Mouse (Mus musculus): Measurements from ENCODE around the gene Hmg20b. TPM values are rescaled to one million over a fixed set of nuclear protein-coding genes. Genes with fewer than 3 reads are reported as not detected.

Hmg20b gene
- total and polyA plus RNA-seq, 3 experiments: 7.9 to 39.6 (median 18.7) TPM

- Histone ChIP-seq H3K79me2 (replicated peaks; ENCODE audit: control insufficient read depth, extremely low read depth, insufficient read depth, poor library complexity, severe bottlenecking) (peaks cover 34% of the 10 kb centered on the region), H3K9ac (ENCODE audit: insufficient read depth, low read depth) (no peak overlapping the region), H3K4me2 (ENCODE audit: insufficient read depth, low read depth, poor library complexity, severe bottlenecking) (no peak overlapping the region; the same call in 1 of the 2 replicates), H3K36me3 (replicated peaks in 1 of 2; ENCODE audit: control insufficient read depth in 1 of 2, insufficient read depth in 1 of 2, low read length in 1 of 2) (peaks cover 31 to 45% of the 10 kb centered on the region in 2 experiments), H3K27me3 (replicated peaks) (no peaks in the 10 kb centered on the region), H3K27ac (ENCODE audit: insufficient read depth, low read depth) (peak overlapping the region; percentile 17; the same call in 1 of the 2 replicates), H3K4me3 (replicated peaks in 1 of 3; ENCODE audit: low read depth in 2 of 3, low read length in 2 of 3, poor library complexity in 1 of 3) (peak overlapping the region in 1 of 3 experiments; percentile 14), H3K9me3 (replicated peaks; ENCODE audit: low read length) (no peaks in the 10 kb centered on the region), H3K4me1 (ENCODE audit: control insufficient read depth in 1 of 2, insufficient read depth in 2 of 2) (peaks cover 55 to 93% of the 10 kb centered on the region in 2 experiments)
- TF ChIP-seq SMC3 (IDR thresholded peaks at IDR 0.05; ENCODE audit: low read depth, low read length) (no peak), PAX5 (IDR thresholded peaks at IDR 0.05; ENCODE audit: low read length) (no peak), USF1 (IDR thresholded peaks at IDR 0.05; ENCODE audit: low read depth, low read length) (no peak), MEF2A (IDR thresholded peaks at IDR 0.05; ENCODE audit: borderline replicate concordance, low read depth, low read length) (no peak)
- DNase-seq (ENCODE audit: extremely low read depth): no peak
- dilution Hi-C loops (cut with MboI; ENCODE audit: extremely low pct_ligation_motif_present, extremely low pct_unique_long_range_greater_than_20kb, low sequenced_read_pairs): no loop called here
- in situ Hi-C loops (cut with MboI; ENCODE audit: low pct_ligation_motif_present, low pct_unique_long_range_greater_than_20kb, low sequenced_read_pairs): no loop called here
These were observed 47.0 kb downstream of the Hmg20b start for GRCm38 (mm10) chr10:81303258-81303657.

- Histone ChIP-seq H3K27me3 (replicated peaks) (no peaks in the 10 kb centered on the region), H3K4me1 (ENCODE audit: control insufficient read depth in 1 of 2, insufficient read depth in 2 of 2) (peaks cover 59 to 93% of the 10 kb centered on the region in 2 experiments), H3K27ac (ENCODE audit: insufficient read depth, low read depth) (peak overlapping the region; percentile 17; the same call in 1 of the 2 replicates), H3K9me3 (replicated peaks; ENCODE audit: low read length) (no peaks in the 10 kb centered on the region), H3K9ac (ENCODE audit: insufficient read depth, low read depth) (no peak overlapping the region), H3K4me2 (ENCODE audit: insufficient read depth, low read depth, poor library complexity, severe bottlenecking) (no peak overlapping the region; the same call in 1 of the 2 replicates), H3K4me3 (replicated peaks in 1 of 3; ENCODE audit: low read depth in 2 of 3, low read length in 2 of 3, poor library complexity in 1 of 3) (no peak overlapping the region), H3K79me2 (replicated peaks; ENCODE audit: control insufficient read depth, extremely low read depth, insufficient read depth, poor library complexity, severe bottlenecking) (peaks cover 37% of the 10 kb centered on the region), H3K36me3 (replicated peaks in 1 of 2; ENCODE audit: control insufficient read depth in 1 of 2, insufficient read depth in 1 of 2, low read length in 1 of 2) (peaks cover 27 to 41% of the 10 kb centered on the region in 2 experiments)
- TF ChIP-seq MEF2A (IDR thresholded peaks at IDR 0.05; ENCODE audit: borderline replicate concordance, low read depth, low read length) (0 out of 2 replicates have a peak, but pooled peaks have one; percentile 23), KAT2A (IDR thresholded peaks at IDR 0.05; ENCODE audit: insufficient replicate concordance, low read length) (no peak), ZKSCAN1 (IDR thresholded peaks at IDR 0.05; ENCODE audit: borderline replicate concordance, low read depth, low read length) (no peak), POLR2A (IDR thresholded peaks at IDR 0.05; ENCODE audit: low read depth, low read length) (no peak), CHD1 (IDR thresholded peaks at IDR 0.05; ENCODE audit: low read depth, low read length) (no peak)
- DNase-seq (ENCODE audit: extremely low read depth): no peak
- dilution Hi-C loops (cut with MboI; ENCODE audit: extremely low pct_ligation_motif_present, extremely low pct_unique_long_range_greater_than_20kb, low sequenced_read_pairs) (no loop called here), in situ Hi-C loops (cut with MboI; ENCODE audit: low pct_ligation_motif_present, low pct_unique_long_range_greater_than_20kb, low sequenced_read_pairs) (no loop called here)
These were observed 47.5 kb downstream of the Hmg20b start for GRCm38 (mm10) chr10:81302781-81303218.

GRCm38 (mm10) chr10:81302288-81302687 is 48.0 kb downstream of the Hmg20b start:
- Histone ChIP-seq H3K27ac (ENCODE audit: insufficient read depth, low read depth) (no peak overlapping the region), H3K27me3 (replicated peaks) (no peaks in the 10 kb centered on the region), H3K4me2 (ENCODE audit: insufficient read depth, low read depth, poor library complexity, severe bottlenecking) (no peak overlapping the region), H3K9me3 (replicated peaks; ENCODE audit: low read length) (no peaks in the 10 kb centered on the region), H3K9ac (ENCODE audit: insufficient read depth, low read depth) (no peak overlapping the region), H3K4me1 (ENCODE audit: control insufficient read depth in 1 of 2, insufficient read depth in 2 of 2) (peaks cover 64 to 97% of the 10 kb centered on the region in 2 experiments), H3K79me2 (replicated peaks; ENCODE audit: control insufficient read depth, extremely low read depth, insufficient read depth, poor library complexity, severe bottlenecking) (peaks cover 42% of the 10 kb centered on the region), H3K4me3 (replicated peaks in 1 of 3; ENCODE audit: low read depth in 2 of 3, low read length in 2 of 3, poor library complexity in 1 of 3) (no peak overlapping the region), H3K36me3 (replicated peaks in 1 of 2; ENCODE audit: control insufficient read depth in 1 of 2, insufficient read depth in 1 of 2, low read length in 1 of 2) (peaks cover 22 to 36% of the 10 kb centered on the region in 2 experiments)
- TF ChIP-seq GABPA (IDR thresholded peaks at IDR 0.05; ENCODE audit: insufficient replicate concordance, low read depth, low read length): no peak
- no peak for TF ChIP-seq ZC3H11A (IDR thresholded peaks at IDR 0.05; ENCODE audit: low read depth, low read length)
- TF ChIP-seq JUN (IDR thresholded peaks at IDR 0.05; ENCODE audit: insufficient read depth, low read depth, low read length): no peak
- TF ChIP-seq RCOR1 (conservative IDR thresholded peaks at IDR 0.05; ENCODE audit: low read depth, low read length): no peak
- TF ChIP-seq ZKSCAN1 (IDR thresholded peaks at IDR 0.05; ENCODE audit: borderline replicate concordance, low read depth, low read length): no peak
- TF ChIP-seq USF1 (IDR thresholded peaks at IDR 0.05; ENCODE audit: low read depth, low read length): no peak
- TF ChIP-seq MAX (IDR thresholded peaks at IDR 0.05; ENCODE audit: low read length): no peak
- TF ChIP-seq KAT2A (IDR thresholded peaks at IDR 0.05; ENCODE audit: insufficient replicate concordance, low read length): no peak
- dilution Hi-C loops (cut with MboI; ENCODE audit: extremely low pct_ligation_motif_present, extremely low pct_unique_long_range_greater_than_20kb, low sequenced_read_pairs) (no loop called here), in situ Hi-C loops (cut with MboI; ENCODE audit: low pct_ligation_motif_present, low pct_unique_long_range_greater_than_20kb, low sequenced_read_pairs) (no loop called here)
- DNase-seq (ENCODE audit: extremely low read depth): no peak
